ENCODE assay signal across 12 mouse cellular contexts in genomic region chr2:113115248-113115896, GRCm38 (mm10).
DNase-seq lines count a peak whose midpoint lies in the region.
"Had no signal": no experiment of that assay in that cellular context is flagged by ENCODE, and none has a peak within 500 bp of the region (broad histone marks: within the 10 kb centered on the region; RNA-seq: fewer than 3 reads in every experiment).

No protein-coding gene starts in this region.

- peak; percentile 5 for DNase-seq in cerebellum, adult 11 months
- DNase-seq in cerebellum, postnatal 36 days: no peak
- DNase-seq in gastrocnemius, postnatal 10 days: peak; percentile 12
- DNase-seq in gastrocnemius, adult 18-20 months (ENCODE audit: low spot score): no peak
- DNase-seq in right cerebral cortex, adult 18-20 months: peak; percentile 56
- DNase-seq in right cerebral cortex, postnatal 4 days: no peak
- peak; percentile 66 for DNase-seq in telencephalon, adult 2 months (ENCODE audit: low read depth, low spot score)
- DNase-seq in urinary bladder, postnatal 25 days (ENCODE audit: low spot score): no peak
- DNase-seq: kidney, adult 8-10 months; kidney, postnatal 25 days; midbrain, embryonic 14.5 days; thymus, postnatal 4 days had no signal

Comparison
In these comparisons a context has a peak if more than half of its experiments do, and no peak if none do; other contexts are left out.
1. DNase-seq: peak in cerebellum, adult 11 months (single experiment), gastrocnemius, postnatal 10 days (single experiment), right cerebral cortex, adult 18-20 months (single experiment) and telencephalon, adult 2 months (single experiment); none in cerebellum, postnatal 36 days (0 of 2), gastrocnemius, adult 18-20 months (single experiment), right cerebral cortex, postnatal 4 days (single experiment) and urinary bladder, postnatal 25 days (single experiment).